Mouse (Mus musculus) urinary bladder, postnatal 14 days (tissue): ENCODE data around the gene Etfbkmt.
"Not testable (repeated sequence)": the region's sequence is repeated elsewhere in the genome, so short reads cannot be mapped to it uniquely, and the experiment has no call there.

Source experiments
- DNase-seq: peaks from one replicate; pipeline ENCODE4 v3.0.0; 2021; ENCODE audit warnings: low spot score

The Etfbkmt gene

DNA sequence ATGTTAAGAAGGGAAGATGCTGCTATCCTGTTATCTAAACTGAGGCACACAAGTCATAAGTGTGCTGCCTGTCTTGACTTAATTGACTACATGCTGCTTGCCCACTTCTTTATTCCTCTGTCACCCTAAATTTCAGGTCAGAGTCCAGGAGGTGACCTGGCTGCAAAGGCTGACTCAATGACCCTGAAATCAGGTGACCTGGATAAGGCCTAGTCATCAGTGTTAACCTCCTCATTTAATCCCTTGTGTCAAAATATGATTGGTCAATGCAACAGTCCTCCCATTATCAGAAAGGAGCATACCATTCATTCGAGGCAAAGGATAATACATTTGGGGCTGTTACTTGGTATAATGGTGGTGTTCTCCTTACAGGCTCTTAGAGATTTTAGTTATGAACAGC is at the start of gene Etfbkmt:
TSS of gene Etfbkmt (plus strand) at position 379 of the 400 bp plus-strand sequence.
- no peak for DNase-seq

DNA sequence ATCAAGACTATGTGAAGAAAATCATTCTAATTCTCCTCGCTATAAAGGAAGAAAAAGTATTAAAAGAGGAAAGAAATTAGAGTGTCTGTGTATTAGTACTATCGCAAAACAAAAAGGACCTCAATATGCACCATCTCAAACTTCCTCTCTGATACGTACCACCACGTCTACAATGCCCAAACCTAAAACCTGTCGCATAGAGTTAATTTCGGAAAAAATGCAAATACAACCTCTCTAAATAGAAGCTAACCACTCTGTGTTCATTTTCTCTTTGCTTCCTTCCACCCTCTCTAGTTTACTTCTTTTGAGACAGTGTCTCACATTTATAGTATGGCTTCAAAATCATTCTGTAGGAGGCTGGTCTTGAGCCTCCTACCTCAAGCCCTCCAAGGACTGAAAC is 47.2 kb upstream of the Etfbkmt start:
- no peak for DNase-seq

DNA sequence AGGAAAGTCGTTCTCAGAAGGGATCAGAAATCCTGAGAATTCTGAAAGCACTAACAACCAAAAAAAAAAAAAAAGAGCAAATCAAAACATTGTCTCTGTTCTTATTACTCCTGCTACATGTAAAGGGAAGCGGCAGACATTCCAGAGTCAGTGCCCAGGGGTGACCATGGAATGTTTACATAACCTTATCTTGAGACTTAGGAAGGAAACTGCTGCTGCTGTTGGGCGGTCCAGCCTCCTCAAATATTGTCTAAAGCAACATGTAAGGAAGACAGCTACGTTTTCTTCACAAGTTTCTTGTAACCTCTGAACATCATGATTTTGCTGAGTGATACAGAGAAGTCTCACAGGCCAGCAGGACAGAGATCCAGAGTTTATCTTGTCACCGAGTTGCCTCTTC is 46.2 kb upstream of the Etfbkmt start:
- DNase-seq, result no peak

GRCm38 (mm10) chr6:149094555-149094954 is 45.1 kb upstream of the Etfbkmt start:
- DNase-seq, result no peak

DNA sequence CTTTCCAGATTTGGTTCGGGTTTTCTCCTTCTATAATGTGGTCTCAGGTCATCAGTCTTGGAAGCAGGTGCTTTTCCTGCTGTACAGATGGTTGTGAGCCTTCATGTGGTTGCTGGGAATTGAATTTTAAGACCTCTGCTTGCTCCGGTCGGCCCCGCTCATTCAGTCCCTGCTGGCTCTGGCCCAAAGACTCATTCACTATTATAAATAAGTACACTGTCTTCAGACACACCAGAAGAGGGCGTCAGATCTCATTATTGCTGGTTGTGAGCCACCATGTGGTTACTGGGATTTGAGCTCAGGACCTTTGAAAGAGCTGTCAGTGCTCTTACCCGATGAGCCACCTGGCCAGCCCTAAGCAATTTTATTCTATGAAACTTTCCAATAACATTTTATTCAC is 44.3 kb upstream of the Etfbkmt start:
- DNase-seq, result no peak

DNA sequence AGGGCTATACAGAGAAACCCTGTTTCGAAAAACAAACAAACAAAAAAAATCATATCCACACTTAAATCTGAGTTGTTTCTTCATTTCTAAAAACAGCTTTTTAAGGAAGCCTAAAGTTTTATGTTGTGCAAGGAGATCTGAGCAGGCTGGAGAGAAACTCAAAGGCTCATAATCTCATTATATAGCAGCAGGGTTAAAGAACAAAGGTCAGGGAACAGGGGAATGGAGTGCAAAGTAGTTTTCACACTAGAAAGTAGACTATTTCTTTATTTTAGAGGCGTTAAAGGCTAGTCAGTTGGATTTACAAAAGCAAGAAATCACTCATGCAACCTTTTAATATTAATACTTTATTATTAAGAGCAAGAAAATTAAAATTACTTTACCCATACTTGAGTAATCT is 43.4 kb upstream of the Etfbkmt start:
- no peak for DNase-seq

- DNase-seq, result no peak
Observed at GRCm38 (mm10) chr6:149097276-149097675, 42.4 kb upstream of the Etfbkmt start.

- no peak for DNase-seq
Observed at GRCm38 (mm10) chr6:149098993-149099392, 40.7 kb upstream of the Etfbkmt start.

DNA sequence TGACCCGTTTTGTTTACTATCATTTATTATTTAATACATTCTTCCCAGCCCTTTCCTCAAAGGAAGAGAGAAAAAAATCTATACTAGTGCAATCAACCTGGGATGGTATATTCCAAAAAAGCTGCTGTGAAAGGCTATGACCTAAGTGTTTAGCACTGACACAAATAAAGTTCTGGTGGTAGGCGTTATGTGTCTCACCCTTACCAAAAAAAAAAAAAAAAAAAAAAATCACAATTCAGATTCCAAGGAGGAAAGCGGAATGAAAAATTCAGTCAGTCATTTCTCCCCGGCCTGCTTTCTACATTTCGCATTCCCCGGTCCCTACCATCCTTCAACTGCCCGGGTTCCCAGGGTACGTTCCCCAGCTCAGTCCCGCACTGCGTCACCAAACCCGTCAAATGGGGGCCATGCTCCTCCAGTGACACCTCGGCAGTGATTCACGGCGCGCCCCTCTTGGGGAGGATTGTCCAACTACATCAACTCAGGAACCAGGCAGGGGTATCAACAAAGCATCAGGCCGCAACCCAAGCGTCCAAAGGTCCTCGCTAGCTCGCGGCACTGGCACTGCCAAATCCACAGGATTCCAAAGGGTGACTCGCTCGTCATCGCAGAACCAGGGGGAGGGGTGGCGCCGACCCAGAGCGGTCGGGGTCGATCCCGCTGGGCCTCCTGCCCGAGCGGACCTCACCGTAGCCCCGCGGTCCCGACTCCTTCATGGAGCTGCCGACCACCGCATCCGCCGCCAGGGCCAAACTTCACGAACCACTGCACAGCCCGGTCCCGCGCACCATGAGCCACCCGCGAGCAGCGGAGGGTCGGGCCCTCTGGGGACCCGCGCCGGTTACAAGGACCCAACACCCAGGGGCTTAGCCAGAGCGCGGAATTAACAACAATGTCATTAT is 39.2 kb upstream of the Etfbkmt start:
- DNase-seq, result peak; percentile 32

DNA sequence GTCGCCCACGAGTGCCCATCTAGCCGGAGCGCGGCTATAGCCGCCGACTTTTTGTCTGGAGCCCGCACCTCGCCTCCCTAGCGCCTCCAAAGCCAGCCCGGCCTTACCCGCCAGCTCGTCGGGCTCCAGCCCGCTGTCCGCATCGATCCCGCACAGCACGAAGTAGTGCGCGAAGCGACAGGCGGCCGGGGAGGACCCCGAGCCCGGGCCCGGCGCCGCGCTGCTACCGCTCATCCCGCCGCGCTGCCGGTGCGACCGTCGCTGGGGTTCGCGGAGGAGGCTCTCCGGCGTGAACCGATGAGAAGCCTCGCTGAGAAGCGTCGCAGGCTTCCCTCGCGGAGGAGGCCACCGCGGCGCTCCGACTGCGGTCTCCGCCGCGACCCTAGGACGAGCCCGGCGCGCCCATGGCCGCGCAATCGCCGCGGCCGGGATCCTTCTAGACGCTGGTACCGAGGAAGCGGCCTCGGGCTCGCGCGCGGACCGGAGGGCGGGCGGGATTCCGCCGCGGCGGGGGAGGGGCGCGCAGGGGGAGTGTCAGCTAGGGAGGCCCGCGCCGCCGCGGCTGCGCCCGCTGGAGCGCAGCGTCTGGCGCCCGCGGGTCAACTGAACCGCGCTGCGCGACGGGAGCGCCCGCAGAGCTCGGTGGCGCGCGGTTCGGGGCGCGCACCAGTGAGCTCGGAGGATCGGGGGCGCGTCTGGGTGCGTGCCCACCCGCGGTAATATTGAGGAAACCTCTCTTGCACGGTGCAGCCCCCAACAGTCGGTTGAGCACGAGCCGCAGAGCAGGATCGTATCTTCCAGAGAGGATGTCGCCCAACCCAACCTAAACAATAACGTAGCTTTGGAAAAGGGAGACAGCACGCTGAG is 38.3 kb upstream of the Etfbkmt start, which contains the start of gene Dennd5b:
TSS of gene Dennd5b (minus strand) at position 605 of the 867 bp plus-strand sequence.
- DNase-seq, result peak; percentile 82

GRCm38 (mm10) chr6:149101943-149102243 is 37.8 kb upstream of the Etfbkmt start:
- no peak for DNase-seq

DNA sequence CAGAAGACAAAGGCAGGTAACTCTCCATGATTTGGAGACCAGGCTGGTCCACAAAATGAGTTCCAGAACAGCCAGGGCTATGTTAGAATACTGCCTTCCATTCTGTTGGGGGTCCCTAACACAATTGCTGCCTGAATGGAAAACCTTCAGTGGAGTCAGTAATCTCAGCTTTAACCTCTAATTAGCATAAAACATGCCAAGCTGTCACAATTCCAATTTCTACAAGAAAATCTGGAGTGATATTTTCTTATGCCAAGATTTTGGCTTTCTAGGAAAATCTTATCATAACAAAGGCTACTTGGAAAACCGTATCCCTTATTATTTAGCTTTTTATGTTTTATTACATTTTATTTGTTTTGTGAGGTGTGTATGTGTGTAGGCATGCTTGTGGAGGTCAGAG is 36.2 kb upstream of the Etfbkmt start:
- DNase-seq, result no peak

DNA sequence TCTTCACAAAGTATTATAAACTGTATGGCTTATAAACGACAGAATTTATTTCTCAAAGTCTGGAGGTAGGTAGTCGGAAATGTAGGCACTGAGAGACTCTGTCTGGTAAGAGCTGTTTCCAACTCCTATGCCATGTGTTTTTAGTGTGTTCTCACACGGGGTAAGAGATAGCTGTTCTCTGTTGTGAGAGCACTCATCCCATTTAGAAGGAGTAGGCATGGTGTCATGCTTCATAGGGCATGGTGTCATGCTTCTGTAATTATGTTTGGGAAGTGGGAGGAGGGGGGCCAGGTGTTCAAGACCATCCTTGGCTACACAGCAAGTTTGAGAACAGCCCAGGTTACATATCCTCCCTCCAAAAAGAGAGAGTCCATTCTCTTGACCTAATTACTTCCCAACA is 32.0 kb upstream of the Etfbkmt start:
- no peak for DNase-seq

DNA sequence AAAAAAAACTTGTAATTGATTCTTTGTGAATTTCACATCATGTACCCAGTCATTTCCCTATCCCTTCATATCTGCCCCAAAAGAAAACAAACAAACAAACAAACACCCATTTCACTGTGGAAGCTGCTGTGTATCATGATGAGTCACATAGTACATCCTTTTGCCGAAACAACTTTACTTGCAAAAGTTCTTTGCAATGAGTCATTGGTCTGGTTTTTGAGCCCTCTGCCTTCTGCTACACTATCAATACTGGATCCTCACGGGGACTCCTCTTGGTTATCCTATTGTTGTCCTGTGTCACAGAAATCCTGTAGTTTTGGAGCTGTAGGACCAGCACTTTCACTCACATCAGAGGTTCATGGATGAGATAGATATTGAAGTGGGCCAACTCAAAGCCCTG is 30.7 kb upstream of the Etfbkmt start:
- DNase-seq, result no peak

- no peak for DNase-seq
Observed at GRCm38 (mm10) chr6:149116992-149117391, 22.7 kb upstream of the Etfbkmt start.

DNA sequence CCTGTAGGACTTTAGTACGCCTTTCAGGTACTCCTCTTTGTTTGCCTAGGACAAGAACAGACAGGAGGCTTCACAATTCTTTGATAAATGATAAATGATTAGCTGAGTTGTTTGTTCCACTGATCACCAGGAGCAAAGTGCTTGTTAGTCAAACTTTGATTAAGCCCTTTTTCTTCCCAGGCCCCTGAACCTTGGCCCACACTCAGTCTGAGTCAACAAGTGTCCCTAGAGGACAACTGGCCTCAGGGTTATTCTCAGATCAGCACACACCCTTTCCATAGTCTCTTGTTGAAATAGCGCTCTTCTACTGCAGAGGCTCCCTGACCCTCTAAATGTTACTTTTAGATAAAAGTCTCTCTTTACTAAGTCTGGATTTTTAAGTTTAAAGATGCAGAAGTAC is 20.7 kb upstream of the Etfbkmt start:
- DNase-seq, result peak; percentile 58

DNA sequence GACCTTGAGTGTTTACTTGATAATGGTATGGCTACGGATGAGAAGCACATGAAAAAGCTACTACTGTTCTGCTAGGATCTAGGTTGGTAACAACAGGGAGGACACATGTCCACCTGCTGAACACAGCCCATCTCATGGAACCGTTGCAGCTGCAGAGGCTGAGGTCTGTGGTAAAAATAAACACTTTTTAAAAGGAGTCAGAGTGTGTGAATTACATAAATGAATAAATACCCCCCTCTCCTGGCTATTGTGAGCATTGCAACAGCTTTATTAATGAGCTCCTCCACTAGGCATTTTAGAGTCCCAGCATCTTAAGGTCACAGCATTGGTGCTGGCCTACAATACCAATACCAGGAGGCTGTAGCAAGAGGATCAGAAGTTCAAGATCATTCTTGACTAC is 19.8 kb upstream of the Etfbkmt start:
- peak; percentile 66 for DNase-seq

GRCm38 (mm10) chr6:149123042-149123441 is 16.6 kb upstream of the Etfbkmt start:
- no peak for DNase-seq

DNA sequence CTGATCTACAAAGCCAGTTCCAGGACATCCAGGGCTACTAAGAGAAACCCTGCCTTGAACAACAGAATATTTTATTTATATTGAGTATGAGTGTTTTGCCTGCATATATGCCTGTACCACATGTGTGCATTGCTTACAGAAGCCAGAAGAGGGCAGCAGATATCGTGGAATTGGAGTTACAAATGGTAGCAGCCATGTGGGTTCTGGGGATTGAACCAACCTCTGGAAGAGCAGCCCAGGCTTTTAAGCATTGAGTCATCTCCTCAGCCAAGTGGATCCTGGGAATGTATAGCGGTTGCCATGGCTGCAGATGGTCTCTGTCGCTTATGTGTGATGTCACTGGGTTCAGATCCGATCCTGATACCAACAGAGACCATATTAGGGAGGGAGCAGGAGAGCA is 13.0 kb upstream of the Etfbkmt start:
- DNase-seq, result peak; percentile 37

DNA sequence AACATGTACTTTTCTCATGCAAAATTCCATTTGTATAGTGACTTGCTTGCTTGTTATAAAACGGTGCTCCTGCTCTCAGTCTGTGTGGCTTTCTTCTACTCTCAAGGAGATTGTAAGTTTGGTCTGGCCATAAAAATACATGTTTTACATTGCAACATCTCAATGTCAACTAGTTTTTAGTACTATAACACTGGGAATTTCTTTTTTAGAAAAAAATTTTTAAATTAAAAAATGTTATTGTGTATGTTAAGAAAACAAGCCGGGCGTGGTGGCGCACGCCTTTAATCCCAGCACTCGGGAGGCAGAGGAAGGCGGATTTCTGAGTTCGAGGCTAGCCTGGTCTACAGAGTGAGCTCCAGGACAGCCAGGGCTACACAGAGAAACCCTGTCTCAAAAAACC is 9.8 kb upstream of the Etfbkmt start, which contains the start of gene Gm10203:
TSS of gene Gm10203 (plus strand) at position 301 of the 400 bp plus-strand sequence.
- not testable (repeated sequence) for DNase-seq

- DNase-seq, result no peak
Observed at GRCm38 (mm10) chr6:149131111-149131510, 8.5 kb upstream of the Etfbkmt start.

GRCm38 (mm10) chr6:149132311-149133077 is 7.2 kb upstream of the Etfbkmt start:
- peak; percentile 32 for DNase-seq
